Mouse (Mus musculus) effector memory CD4-positive, alpha-beta T cell, adult 5 months (primary cell): Measurements from ENCODE around the gene Snx11. TPM values are rescaled to one million over a fixed set of nuclear protein-coding genes. Genes with fewer than 3 reads are reported as not detected.

ENCODE experiments used
- polyA plus RNA-seq: library from polyadenylated mRNA; unstranded; fragments of 100-300 nt; shearing (Covaris generic); gene quantifications from one replicate; pipeline ENCODE4 v1.2.1, GENCODE M21; 2017

Gene Snx11
- 16.7 TPM for polyA plus RNA-seq

DNA sequence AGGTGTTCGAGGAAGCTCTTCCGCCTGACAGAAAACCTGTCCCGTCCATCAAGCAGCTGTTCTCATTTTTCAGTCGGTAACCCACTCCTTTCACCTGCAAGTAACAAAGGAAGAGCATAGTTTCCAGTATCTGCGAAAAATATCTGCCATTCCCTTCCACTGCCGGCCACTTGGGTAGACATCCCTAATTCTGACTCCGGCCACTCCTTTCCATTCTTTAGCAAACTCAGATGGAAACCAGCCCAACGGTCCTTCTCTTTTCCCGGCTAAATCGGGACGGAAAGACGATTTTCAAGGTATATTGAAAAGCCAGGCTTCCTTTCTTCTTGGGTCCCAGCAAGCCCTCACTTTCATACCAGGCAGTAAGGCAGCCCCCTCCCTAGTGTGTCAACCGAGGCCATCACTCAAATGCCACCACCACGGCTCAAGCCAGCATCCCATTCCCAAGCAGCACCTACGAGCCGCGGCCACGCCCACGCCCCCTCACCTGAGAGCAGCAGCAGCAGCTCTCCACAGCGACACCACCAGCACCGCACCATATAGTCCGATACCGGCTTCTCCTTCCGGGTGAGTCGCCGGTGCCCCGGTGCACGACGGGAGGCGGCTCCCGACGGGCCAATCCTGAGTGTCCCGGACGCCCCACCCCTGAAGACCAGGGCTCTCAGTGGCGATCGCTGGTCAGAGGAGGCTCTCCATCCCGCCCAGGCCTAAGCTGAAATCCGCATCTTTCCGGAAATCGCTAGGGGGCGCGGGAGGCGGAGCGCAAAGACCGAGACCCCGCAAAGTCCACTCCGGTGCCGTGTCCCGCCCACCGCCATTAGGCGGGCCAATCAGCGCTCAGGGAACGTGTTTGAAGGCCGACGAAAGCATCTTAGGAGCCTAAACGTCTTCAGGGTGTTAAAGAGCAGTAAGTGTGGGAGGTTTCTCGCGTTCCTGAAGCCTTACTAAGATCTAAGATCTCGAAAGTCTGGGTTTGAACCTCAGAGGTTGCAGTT is at the start of gene Snx11:
TSS of gene Snx11 (minus strand) at position 592 of the 995 bp plus-strand sequence.

GRCm38 (mm10) chr11:96788871-96789795 is 11.8 kb upstream of the Snx11 start, which contains the start of gene Cbx1:
Gene Cbx1 (plus strand): TSS chr11:96789127.

Other genes starting within 250 kb of the Snx11 start
- 24.1 TPM for gene Cbx1, start 11.6 kb upstream of the Snx11 start, polyA plus RNA-seq
- 45.8 TPM for gene Nfe2l1, start 52.4 kb upstream of the Snx11 start, polyA plus RNA-seq
- gene Copz2, start 72.3 kb upstream of the Snx11 start, polyA plus RNA-seq = not detected
- 66.9 TPM for gene Cdk5rap3, start 138.9 kb upstream of the Snx11 start, polyA plus RNA-seq
- gene Prr15l, start 150.5 kb upstream of the Snx11 start, polyA plus RNA-seq = not detected
- 39.7 TPM for gene Pnpo, start 166.4 kb upstream of the Snx11 start, polyA plus RNA-seq
- 76.5 TPM for gene Sp2, start 205.4 kb upstream of the Snx11 start, polyA plus RNA-seq
- gene Sp6, start 235.8 kb upstream of the Snx11 start, polyA plus RNA-seq = 4.6 TPM